In the genomic region with DNA sequence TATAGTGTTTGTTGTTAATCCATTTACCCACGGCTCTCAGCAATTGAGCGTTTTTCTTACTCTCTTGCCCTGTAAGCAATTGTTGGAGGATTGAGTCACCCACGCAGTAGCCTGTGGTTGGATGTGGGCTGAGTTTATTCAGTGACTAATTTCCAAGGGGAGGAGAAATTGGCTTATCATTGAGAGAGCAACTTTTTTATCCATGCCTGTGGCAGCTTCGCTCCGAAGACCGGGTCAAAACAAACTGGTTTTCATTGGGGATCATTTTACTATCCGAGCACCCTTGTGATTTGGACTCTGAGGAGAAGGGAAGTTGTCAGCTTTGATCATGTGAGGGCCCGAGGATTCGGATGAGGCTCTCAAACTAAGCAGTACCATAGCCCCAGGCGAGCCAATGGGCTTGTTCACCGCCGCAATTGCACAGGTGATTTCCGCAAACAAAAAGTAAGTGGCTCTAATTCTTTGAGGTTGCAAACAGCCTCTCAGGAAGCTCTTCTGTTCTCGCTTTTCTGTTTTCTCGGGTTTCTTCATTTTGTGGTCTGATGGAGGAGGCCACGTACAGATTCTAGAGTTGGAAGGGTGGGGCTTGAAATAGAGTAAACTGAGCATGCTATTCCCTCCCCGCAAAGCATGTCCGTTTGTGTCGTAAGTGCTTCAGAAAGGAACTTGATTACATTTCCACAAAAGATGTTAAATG, we compare ENCODE assay signal across 9 mouse cellular contexts.
A peak's percentile ranks its signal among the peaks of the same experiment; 100 is the strongest.
DNase-seq lines count a peak whose midpoint lies in the region; ATAC-seq and TF ChIP-seq lines count a peak whose summit lies in the region.
"Had no signal": no experiment of that assay in that cellular context is flagged by ENCODE, and none has a peak within 500 bp of the region (broad histone marks: within the 10 kb centered on the region; RNA-seq: fewer than 3 reads in every experiment).

No protein-coding gene starts in this region.

- DNase-seq in lung, adult 18-20 months, result peak; percentile 21 to 61
- DNase-seq in lung, postnatal 14 days, result no peak
- DNase-seq in embryonic facial prominence, embryonic 14.5 days (ENCODE audit: low spot score), result peak; percentile 55
- DNase-seq in kidney, postnatal 4 days, result peak; percentile 16 to 40
- DNase-seq in urinary bladder, postnatal 14 days (ENCODE audit: low spot score), result peak; percentile 47
- no peak for DNase-seq in layer of hippocampus, postnatal 36 days
- no peak for DNase-seq in left cerebral cortex, postnatal 14 days (ENCODE audit: low spot score in 2 of 2)
- DNase-seq in hindbrain, postnatal 0 days (ENCODE audit: low spot score), result no peak

- peak overlapping the region; percentile 6; the same call in 1 of the 2 replicates for H3K27ac ChIP-seq in embryonic facial prominence, embryonic 14.5 days (replicated peaks; ENCODE audit: low read depth, low read length)
- H3K27ac ChIP-seq in hindbrain, postnatal 0 days, result no peak overlapping the region

- peak overlapping the region; percentile 23; the same call in 1 of the 2 replicates for H3K4me3 ChIP-seq in embryonic facial prominence, embryonic 14.5 days (ENCODE audit: low read depth, low read length)
- H3K4me3 ChIP-seq in hindbrain, postnatal 0 days (ENCODE audit: low read length), result no peak overlapping the region

- no peak for TF ChIP-seq CTCF in hindbrain, postnatal 0 days (IDR thresholded peaks at IDR 0.05; ENCODE audit: low read depth)

- peak; percentile 35 for ATAC-seq in embryonic facial prominence, embryonic 14.5 days (ENCODE audit: low read depth)
- ATAC-seq in hindbrain, postnatal 0 days, result no peak
- ATAC-seq: activated CD4-positive, CD25-positive, alpha-beta regulatory T cell, adult 4 months had no signal

- H3K9ac ChIP-seq in embryonic facial prominence, embryonic 14.5 days (ENCODE audit: low read depth, low read length), result no peak overlapping the region
- H3K9ac ChIP-seq in hindbrain, postnatal 0 days (replicated peaks; ENCODE audit: low read length), result no peak overlapping the region

- intact Hi-C loops in left cerebral cortex, postnatal 14 days (cut with DNase I), result no loop called here

- peaks cover 12% of the 10 kb centered on the region for H3K4me1 ChIP-seq in embryonic facial prominence, embryonic 14.5 days (ENCODE audit: control insufficient read depth, insufficient read depth, low read length)
- H3K4me1 ChIP-seq in hindbrain, postnatal 0 days (ENCODE audit: insufficient read depth, low read length), result no peaks in the 10 kb centered on the region

- peak overlapping the region; percentile 46 for H3K4me2 ChIP-seq in embryonic facial prominence, embryonic 14.5 days (ENCODE audit: low read depth, low read length)
- no peak overlapping the region for H3K4me2 ChIP-seq in hindbrain, postnatal 0 days (ENCODE audit: low read depth, low read length)

- H3K9me3 ChIP-seq in embryonic facial prominence, embryonic 14.5 days (ENCODE audit: control insufficient read depth, low read length), result no peaks in the 10 kb centered on the region
- no peaks in the 10 kb centered on the region for H3K9me3 ChIP-seq in hindbrain, postnatal 0 days (ENCODE audit: low read length)

- WGBS in embryonic facial prominence, embryonic 14.5 days, result 42% methylated on average over 19 of the region's 19 CpGs
- 83% methylated on average over 19 of the region's 19 CpGs for WGBS in hindbrain, postnatal 0 days

- no peaks in the 10 kb centered on the region for H3K36me3 ChIP-seq in embryonic facial prominence, embryonic 14.5 days (ENCODE audit: control insufficient read depth, insufficient read depth, low read length)
- H3K36me3 ChIP-seq in hindbrain, postnatal 0 days (ENCODE audit: insufficient read depth, low read length), result no peaks in the 10 kb centered on the region

- no peaks in the 10 kb centered on the region for H3K27me3 ChIP-seq in embryonic facial prominence, embryonic 14.5 days (replicated peaks; ENCODE audit: control insufficient read depth, insufficient read depth, low read length)
- no peaks in the 10 kb centered on the region for H3K27me3 ChIP-seq in hindbrain, postnatal 0 days (ENCODE audit: insufficient read depth, low read length)

Comparison
In these comparisons a context has a peak if more than half of its experiments do, and no peak if none do; other contexts are left out.
1. DNase-seq: peak in lung, adult 18-20 months (2 of 2), embryonic facial prominence, embryonic 14.5 days (single experiment), kidney, postnatal 4 days (2 of 2) and urinary bladder, postnatal 14 days (single experiment); none in lung, postnatal 14 days (single experiment), layer of hippocampus, postnatal 36 days (0 of 2), left cerebral cortex, postnatal 14 days (0 of 2) and hindbrain, postnatal 0 days (single experiment).